Mouse (Mus musculus): ENCODE results near the gene Fto. TPM values are rescaled to one million over a fixed set of nuclear protein-coding genes. Genes with fewer than 3 reads are reported as not detected.

Gene Fto
- total RNA-seq, 2 experiments from 2014 or later: 149 to 152 TPM

GRCm38 (mm10) chr8:91323511-91323910 lies 10.2 kb downstream of the Fto start:
- peak in 1 of 2 experiments; percentile 66 for DNase-seq (ENCODE audit: low spot score in 2 of 2)

- DNase-seq (ENCODE audit: low spot score in 2 of 2): no peak
Observed at GRCm38 (mm10) chr8:91324271-91324670, 10.9 kb downstream of the Fto start.

- DNase-seq (ENCODE audit: low spot score in 2 of 2): no peak
Observed at GRCm38 (mm10) chr8:91324916-91325315, 11.6 kb downstream of the Fto start.

DNA sequence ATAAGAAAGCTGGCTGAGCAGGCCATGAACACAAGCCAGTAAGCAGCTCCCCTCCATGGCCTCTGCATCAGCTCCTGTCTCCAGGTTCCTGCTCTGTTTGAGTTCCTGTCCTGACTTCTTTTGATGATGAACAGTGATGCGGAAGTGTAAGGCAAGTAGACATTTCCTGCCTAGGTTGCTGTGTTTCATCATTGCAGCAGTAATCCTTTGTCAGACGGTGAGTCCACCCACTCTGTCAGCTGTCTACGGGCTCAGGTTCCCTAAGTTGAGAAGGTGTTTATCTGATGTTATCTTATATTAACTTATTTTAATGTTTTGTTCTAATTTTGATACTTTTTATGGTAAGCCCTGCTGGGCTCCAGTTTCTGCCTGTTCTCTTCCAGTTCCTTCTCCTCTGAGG lies 12.7 kb downstream of the Fto start:
- DNase-seq (ENCODE audit: low spot score in 2 of 2): no peak

GRCm38 (mm10) chr8:91326946-91327345 lies 13.6 kb downstream of the Fto start:
- DNase-seq (ENCODE audit: low spot score in 2 of 2): no peak

- DNase-seq (ENCODE audit: low spot score in 2 of 2): no peak
Observed at GRCm38 (mm10) chr8:91327471-91328205, 14.3 kb downstream of the Fto start.

DNA sequence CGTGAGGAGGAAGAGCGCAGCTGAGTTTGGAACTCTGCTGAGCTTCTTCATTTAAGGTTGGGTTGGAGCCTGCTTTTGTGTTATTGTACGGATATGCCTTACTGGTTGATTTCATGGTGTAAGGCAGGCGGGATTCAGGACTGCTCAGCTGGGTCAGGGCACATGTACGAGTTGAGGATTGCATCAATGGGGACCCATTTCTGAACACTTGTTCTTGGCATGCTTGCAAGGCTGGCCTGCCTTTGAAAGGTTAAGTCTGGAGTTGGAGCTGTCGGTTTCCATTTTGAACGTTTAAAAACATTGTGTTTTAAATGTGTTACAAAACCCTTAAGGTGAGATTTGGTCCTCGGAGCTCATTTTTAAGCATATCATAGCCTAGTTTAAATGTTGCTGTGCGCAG lies 15.7 kb downstream of the Fto start:
- DNase-seq (ENCODE audit: low spot score in 2 of 2): no peak

- DNase-seq (ENCODE audit: low spot score in 2 of 2): no peak
Observed at GRCm38 (mm10) chr8:91329461-91329850, 16.1 kb downstream of the Fto start.

DNA sequence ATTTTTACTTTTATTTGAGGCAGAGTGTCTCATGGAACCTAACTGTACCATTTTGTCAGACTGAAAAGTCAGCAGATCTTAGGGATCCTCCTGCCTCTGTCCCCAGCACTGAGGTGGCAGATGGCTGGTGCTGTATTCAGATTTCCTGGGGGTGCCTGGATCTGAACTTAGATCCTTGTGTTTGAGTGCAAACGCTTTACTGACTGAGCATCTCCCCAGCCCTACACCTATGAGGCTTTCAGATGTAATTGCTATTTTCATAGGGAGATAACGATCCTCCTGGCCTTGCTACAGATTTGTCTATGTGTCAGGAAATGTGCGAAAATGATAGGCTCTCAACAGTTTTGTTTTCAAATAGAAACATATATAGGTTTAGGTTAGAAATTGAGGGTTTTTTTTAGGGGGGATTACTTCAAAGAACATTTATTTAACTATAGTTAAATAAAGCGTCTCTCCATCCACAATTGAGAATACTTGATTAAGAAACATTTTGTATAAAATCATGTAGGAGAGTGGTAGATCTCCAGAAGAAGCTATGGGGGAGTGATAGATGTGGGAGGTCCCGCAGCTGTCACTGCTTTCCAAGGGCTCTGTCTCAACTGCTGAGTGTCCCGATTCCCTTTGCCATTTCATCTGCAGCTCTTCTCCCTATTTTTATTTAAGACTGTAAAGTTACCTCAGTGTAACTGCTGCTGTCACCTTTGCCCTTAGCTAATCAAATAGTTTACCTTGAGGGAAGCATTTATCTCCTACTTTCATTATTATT lies 25.2 kb downstream of the Fto start:
- DNase-seq (ENCODE audit: low spot score in 2 of 2): peak; percentile 36 to 73

DNA sequence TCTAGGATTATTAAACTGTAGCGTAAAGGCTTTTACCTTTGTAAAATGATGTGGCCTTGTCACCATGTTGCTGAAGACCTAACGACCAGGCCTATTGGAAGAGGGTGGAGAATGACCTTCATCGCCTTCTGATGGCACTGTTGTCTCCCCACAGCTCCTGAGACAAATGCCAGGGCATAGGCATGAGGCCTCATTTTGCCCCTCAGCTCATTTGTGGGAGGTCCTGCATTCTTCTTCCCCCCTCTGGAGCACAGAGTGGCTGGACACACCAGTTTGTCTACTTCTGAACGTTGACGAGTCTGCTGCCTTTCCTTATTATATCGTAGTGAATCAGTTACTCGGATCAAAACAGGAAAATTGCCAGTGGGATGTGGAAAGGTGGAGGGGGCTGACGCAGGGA lies 26.3 kb downstream of the Fto start:
- DNase-seq (ENCODE audit: low spot score in 2 of 2): no peak

DNA sequence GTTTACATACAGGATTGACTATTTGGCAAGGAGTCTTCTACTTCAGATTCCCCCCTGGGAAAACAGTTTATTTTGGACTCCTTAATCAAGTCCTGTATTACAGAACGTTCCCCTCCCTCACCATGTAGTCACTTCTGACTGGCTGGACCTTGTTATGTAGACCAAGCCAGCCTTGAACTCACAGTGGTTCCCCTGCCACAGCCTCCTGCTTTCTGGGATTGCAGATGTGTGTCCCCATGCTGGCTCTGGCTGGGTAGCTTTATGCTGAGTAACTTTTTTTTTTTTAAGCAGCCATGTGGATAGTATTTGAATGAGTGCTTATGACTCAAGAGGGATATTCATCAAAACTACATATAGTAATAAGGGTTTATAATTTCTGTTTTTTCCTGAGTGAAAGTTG lies 27.4 kb downstream of the Fto start:
- DNase-seq (ENCODE audit: low spot score in 2 of 2): no peak

DNA sequence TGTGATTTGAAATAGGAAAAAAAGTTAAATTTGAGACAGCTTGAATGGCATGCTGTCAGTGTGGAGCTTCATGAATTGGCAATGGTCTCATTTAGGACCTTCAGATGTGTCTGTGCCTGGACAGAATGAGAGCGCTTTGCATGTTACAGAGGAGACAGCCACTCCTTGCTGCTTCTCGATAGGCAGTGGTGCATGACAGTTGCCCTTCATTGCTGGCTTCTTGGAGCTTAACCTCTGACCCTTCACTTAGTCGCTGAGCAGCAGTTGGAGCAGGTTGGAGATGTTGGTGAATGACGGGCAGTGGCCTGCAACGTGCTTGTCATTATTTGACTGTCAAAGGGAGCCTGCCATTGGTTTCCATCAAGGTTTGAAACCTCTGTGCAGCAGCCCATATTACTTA lies 28.9 kb downstream of the Fto start:
- DNase-seq (ENCODE audit: low spot score in 2 of 2): no peak

DNA sequence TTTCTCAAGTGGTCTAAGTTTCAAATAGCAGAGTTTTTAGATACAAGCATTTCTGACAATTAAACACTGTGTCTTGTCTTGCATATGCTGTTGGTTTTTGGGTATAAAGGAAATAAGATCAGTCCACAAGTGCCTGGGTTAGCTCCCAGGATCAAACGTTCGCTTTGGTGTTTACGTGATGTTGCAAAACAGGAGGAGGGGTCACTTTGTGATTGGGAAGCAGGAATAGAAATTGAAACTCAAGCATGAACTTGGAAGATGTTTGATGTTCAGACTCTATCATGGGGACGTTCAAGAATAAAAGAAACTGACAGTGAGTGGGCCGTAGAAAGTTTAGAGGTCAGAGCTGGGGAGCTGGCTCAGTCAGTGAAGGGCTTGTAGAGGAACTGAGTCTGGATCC lies 29.5 kb downstream of the Fto start:
- no peak for DNase-seq (ENCODE audit: low spot score in 2 of 2)

- DNase-seq (ENCODE audit: low spot score in 2 of 2): no peak
Observed at GRCm38 (mm10) chr8:91344659-91345058, 31.3 kb downstream of the Fto start.

GRCm38 (mm10) chr8:91347146-91347545 lies 33.8 kb downstream of the Fto start:
- no peak for DNase-seq (ENCODE audit: low spot score in 2 of 2)

DNA sequence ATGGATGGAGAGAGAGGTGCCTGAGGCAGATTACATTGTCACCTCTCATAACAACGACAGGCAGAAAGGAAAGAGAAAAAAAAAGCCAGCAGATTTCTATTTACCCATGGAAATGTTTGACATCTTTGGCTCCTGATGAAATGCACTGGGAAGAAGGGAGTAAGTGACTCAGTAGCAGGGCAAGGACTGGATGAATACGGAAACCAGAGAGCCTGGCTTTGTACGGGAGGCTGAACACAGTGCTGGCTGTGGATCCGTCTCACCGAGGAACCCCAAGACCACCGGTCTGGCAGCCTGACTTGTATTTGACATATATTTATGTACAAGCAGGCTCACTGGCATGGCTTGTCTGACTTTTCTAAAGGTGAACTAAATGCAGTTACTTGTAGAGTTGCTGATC lies 34.3 kb downstream of the Fto start:
- DNase-seq (ENCODE audit: low spot score in 2 of 2): no peak

DNA sequence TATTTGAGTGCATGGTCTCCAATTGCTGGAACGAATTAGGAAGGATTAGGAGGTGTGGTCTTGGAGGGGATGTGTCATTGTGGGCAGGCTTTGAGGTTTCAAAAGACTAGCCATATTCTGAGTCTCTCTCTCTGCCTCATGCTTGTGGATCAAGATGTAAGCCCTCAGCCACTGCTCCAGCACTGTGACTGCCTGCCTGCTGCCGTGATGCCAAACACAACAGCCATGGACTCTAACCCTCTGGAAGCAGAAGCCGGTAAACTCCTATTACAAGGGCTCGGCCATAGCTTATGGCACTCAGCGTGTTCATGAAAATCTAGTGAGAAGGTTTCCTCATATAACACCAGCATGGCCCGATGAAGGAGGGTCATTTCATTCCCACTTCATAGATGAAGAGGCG lies 36.5 kb downstream of the Fto start:
- DNase-seq (ENCODE audit: low spot score in 2 of 2): no peak

DNA sequence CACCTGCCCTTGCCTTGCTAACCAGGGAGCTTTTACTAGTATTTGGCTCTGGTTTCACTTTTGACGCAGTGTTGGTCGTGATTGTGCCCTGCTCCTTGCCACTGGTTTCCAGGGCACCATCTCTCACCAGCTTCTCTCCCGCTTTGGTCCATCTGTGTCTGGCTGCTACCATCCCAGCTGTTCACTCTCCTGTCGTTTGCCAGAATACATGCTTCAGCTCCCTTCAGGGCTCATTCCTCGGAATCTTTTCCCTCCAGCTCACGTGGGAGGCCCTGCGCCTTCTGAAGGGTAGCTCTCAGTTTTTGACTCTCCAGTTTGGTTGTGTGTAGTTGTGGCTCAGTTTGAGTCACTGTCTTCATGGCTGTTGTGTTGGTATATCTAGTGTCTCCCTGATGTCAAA lies 37.3 kb downstream of the Fto start:
- DNase-seq (ENCODE audit: low spot score in 2 of 2): no peak

- no peak for DNase-seq (ENCODE audit: low spot score in 2 of 2)
Observed at GRCm38 (mm10) chr8:91352598-91352997, 39.3 kb downstream of the Fto start.

DNA sequence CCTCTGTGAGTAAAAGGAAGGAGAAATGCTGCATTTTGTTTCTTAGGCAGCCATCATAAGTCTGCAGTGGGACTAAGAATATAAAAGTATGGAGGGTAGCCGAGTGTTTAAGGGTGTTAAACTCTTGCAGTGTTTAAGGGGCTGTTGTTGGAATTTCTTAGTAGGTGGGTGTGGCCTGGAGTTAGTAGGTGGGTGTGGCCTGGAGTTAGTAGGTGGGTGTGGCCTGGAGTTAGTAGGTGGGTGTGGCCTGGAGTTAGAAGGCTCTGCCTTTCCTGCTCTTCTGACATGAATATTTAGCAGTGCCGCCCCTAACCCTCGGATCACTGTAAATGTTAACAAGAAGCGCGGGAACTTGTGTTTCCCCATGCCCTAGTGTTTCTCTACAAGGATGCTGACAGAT lies 39.7 kb downstream of the Fto start:
- no peak for DNase-seq (ENCODE audit: low spot score in 2 of 2)

DNA sequence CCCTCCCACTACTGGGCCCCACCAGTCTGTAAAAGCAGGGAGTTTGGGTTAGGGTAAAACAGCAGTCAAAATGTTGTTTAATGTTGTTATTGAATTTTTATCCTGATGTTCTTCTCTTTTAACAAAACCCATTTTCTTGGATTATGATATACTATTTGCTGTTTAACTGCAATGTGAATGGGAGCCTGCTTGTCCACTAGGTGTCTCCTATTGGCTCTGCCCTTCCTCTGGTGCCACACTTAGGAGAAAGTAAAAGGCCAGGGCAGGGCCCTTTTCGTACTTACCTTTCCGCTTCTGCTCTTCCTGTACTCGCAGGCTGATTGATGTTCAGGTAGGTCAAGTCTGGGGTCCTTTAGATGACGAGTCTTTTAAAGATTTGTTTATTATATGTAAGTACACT lies 40.6 kb downstream of the Fto start:
- no peak for DNase-seq (ENCODE audit: low spot score in 2 of 2)

DNA sequence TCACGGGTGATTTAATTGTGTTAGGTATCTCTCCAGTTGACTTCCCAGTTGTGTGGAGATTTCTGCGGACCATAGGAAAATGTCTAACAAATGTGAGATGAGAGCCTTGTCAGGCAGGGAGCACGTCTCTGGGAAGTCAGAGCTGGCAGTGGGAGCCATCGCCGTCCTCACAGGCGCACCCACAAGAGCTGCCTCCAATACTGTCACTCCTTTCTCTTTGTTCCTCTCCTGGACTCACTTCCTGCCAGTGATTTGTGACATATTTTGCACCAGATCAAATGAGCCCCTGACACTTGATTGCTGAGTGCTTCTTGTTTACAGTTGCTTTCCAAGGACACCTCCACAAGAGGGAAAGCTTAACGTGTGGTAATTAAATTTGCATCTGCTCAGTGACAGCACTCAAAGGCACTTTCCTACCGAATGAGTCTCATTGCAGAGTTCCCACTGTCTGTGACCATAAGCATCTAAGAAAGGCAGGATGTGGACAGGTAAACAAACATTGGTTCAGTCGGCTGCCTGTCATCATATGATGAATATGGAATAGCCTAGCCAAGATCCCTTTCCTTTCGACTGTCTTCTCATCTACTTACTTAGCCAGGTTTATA lies 42.1 kb downstream of the Fto start:
- DNase-seq (ENCODE audit: low spot score in 2 of 2): no peak

All from layer of hippocampus, adult 18-20 months (tissue).